Mouse (Mus musculus): Measurements from ENCODE around the gene Lrrc32.

Gene Lrrc32

DNA sequence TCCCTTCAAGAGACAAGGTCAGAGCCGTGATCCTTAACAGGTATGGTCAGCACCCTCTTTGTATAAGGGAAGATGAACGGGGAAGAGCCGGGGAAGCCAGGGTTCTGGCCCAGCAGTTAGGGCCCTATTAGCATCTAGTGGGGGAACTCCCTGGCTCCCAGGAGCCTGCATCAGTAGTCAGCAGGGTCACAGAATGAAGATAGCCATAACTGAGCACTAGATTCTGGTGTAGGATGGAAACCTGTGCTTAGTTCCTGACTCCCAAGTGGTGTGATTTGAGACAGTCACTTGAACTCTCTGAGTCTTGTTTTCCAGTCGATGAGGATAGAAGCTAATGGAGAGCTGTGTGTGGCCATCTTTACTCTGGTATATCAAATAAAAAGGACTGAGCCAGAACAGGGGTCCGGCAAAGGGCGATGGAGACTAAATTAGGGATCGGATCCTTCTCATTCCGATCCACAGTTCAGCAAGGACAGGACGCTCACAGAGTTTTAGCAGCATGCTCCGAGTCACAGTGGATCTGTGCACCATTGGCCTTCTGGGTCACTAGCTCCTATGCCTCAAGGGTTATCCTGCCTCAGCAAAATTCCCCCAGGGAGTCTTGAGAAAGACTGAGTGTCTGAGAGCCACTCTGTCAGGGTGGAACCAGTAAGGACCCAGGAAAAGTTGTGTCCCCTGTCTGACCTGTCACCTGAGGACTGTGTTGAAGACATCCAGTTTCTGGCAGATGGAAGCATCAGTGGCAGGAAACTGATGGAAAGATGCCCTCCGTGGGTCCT is 1.7 kb upstream of the Lrrc32 start:
- no peak for DNase-seq (ENCODE audit: extremely low read depth, insufficient read length, low spot score)

DNA sequence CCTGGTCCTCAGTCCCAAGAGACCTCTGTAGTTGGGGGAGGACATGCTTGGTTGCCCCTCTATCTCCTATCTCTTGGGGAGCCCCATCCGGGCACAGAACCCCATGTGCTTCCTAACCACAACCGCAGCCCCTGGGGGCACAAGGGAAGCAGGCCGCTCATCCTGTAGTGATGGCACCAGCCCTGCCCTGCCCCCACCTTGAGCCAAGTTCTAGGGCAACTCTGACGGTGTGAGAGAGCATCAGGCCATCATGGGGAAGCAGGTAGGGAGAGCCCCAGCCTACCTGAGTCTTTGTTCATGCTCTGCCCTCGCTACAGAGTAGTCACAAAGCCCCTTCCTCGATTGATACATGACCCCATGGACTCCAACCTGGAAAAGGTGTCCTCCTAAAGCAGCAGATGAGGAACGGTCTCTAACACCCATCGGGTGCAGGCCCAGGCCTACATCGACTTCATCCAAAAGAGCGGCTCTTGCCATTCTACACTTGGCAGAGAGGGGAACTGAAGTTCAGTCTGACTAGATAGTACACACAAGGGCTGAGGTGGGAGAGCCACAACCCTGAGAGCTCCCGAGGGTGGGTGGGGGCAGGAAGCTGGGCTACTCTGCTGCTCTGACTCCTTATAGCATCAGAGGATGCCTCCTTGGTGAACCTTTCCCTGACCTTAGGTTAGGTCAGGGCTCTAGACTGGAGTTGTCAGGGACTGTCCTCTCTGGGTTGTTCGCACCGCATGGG is 519 bp upstream of the Lrrc32 start:
- DNase-seq (ENCODE audit: extremely low read depth, insufficient read length, low spot score) = no peak

DNA sequence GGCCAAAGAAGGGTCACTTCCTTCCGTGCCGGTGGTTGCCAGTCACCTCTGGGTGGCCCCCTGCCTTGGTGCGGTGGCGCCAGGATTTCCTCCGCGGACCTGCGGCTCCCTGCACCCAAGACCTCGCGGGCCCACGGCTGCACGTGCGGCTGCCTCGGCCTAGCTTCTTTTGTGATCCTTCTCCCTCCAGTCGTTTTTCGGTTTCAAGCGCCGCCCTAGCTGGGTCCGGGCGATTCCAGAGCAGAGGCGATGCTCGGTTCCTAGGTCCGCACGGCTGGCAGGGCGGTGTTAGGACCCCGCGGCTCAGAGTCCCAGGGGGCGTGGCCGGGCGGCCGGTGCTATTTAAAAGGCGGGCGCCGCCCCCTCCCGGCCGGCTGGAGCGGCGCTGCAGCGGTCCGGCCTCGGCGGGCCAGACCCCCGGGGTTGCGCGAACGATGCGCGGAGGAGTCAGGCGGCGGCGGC is 571 bp downstream of the Lrrc32 start:
- no peak for DNase-seq (ENCODE audit: extremely low read depth, insufficient read length, low spot score)

DNA sequence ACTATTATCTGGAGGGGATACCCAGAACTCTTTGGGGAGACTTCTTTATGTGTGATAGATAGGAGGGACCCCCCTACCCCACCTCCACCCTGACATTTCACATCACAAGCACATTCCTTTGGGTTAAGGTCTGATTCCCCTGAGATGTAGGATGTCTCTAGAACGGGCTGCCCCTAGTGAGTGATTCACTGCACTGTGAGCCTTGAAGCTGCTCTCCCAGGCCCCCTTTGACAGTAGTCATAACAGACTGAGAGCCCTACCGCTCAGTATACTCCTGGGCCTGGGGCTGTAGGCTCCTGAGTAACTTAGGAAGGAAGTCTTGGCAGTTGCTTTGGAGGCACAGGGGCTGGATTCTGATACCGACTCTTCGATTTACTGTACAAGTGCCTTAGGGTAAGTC is 1.2 kb downstream of the Lrrc32 start:
- no peak for DNase-seq (ENCODE audit: extremely low read depth, insufficient read length, low spot score)

DNA sequence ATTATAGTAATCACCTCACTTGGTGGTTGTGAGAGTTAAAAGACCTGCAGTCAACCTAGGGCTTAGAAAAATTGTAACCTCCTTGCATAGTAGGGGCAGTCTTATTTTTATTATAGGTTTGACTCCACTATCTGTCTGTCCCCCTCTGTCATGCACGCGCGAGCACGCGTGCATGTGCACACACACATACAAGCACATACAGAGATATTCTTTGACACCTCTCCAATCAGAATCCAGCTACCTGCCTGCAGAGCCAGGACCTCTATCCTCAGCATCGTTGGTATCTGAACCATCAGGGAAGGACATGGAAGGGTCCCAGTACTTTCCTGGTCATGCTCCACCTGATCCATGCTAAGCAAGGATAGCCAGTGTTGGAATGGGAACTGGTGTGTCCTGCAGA is 1.8 kb downstream of the Lrrc32 start:
- no peak for DNase-seq (ENCODE audit: extremely low read depth, insufficient read length, low spot score)

DNA sequence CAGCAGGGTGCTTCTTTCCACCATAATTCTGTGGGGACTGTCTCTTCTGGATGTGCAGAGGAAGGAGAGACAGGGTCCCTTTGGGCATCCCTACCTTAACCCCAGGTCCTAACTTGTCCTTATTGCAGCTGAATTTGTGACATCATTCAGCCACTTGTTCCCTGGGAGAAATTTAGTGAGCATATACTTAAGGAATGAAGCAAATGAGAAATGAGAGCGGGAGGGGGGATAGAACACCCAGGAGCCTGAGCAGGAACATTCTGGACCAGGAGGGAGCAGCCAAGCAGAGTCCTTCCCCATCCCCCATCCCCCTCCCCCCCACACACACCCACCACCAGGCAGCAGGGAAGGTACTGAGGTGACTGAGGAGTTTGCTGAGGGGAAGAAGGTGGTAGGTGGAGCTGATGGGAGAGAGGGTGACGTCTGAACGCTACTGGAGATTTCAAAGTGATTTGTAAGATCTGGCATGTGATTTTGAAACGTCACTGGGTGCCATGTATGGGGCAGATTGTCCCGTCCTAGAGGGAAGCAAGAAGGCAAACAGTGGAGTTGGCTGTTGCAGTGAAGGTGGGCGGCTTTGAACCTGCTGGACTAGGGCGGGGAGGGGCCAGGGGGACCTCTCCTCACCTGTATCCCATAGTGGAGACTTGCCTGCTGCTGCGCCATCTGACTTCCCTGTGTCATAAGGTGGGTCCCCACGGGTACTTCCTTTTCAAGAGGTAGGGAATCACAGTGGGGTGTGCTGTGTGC is 2.5 kb downstream of the Lrrc32 start:
- DNase-seq (ENCODE audit: extremely low read depth, insufficient read length, low spot score) = no peak

DNA sequence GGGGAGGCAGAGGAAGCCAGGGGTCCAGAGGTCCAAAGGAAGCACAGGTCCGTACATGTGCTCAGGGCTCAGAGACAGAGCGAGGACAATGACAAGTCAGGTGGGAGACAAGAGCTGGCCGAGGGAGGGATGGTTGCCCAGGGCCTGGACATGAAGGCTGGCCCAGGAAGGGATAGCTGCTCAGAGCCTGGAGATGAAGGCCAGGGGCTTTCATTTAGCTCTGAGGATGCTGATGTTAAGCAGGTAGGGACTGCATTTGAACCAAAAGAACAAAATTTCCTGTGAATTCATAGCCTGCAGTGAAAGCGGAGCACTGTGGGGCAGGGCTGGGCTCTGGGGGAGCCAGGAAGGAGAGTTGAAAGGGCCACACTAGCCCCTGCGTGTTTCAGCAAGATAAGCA is 3.2 kb downstream of the Lrrc32 start:
- no peak for DNase-seq (ENCODE audit: extremely low read depth, insufficient read length, low spot score)

DNA sequence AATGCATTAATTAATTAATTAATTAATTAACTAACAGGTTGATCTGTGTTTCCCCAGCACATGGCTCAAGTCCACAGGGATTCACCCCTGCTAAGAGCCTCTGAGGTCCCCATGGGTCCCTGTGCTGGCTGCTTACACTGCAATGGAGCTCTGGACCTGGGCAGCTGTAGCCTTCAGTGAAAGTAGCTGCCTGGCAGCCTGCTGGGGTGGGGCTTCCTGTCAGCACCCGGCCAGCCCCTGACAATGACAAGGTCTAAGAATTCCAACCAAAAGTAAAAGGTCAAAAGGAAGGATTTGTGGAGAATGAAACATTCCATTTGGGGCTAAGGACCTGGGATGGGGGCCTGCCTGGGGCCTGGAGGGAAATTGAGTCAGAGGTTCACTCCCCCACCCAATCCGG is 4.2 kb downstream of the Lrrc32 start:
- no peak for DNase-seq (ENCODE audit: extremely low read depth, insufficient read length, low spot score)

DNA sequence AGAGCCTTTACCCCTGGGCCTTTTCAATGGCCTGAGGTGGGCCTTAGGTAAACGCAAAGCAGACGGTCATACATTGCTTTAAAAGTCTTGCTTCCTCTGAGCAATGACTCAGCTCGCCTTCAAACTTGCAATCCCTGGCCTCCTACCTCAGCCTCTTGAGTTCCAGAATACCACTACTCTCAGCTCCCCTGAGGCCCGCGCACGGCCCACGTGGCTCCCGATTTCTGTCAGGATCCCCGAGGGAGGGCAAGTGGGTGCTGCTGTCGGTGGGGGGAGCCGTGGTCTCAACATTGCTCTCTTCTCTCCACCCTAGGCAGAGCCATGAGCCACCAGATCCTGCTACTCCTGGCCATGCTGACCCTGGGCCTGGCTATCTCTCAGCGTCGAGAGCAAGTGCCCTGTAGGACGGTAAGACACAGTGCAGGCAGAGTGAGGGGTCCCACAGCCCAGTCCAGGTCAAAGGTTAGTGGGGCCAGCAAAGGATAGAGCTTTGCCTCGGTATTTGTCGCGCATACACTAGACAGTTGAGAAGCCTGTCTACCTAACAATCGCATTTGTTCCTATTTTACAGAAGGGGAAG is 4.9 kb downstream of the Lrrc32 start:
- DNase-seq (ENCODE audit: extremely low read depth, insufficient read length, low spot score) = no peak

DNA sequence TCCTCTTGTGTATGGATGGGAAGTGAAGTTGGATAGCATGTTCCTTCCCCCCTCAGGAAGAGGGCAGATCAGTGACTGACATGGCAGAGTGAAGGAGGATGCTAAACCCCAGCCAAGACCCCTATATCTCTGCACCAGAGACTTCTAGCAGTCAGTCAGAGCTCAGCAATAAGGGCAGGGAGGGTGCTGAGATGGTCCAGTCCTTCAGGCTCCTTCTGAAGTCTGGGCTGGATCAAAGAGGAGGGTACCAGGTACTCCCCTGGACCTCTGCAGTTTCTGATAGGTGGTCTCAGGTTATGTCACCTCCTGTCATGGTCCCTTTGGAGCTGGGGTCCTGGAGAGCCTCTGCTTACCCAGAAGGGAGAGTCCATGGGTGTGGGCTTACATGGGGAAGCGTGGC is 6.5 kb downstream of the Lrrc32 start:
- no peak for DNase-seq (ENCODE audit: extremely low read depth, insufficient read length, low spot score)

DNA sequence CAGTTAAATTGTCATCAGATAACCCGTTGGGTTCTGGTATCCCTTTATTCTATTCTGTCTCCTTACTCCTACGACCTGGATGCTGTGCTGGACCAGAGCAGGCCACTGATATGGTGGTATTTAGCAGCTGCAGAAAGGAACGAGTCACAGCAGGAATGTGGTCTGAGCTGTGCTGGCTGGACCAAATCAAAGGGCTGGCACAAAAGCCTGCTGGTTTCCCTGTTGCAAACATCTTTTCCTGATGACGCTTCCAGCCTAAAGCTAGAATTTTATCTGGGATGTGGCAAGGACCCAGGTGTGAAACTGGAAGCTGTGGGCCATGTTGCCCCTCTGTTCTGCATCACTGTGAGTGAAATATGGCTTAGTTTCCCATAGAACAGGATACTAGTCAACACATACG is 8.4 kb downstream of the Lrrc32 start:
- no peak for DNase-seq (ENCODE audit: extremely low read depth, insufficient read length, low spot score)

DNA sequence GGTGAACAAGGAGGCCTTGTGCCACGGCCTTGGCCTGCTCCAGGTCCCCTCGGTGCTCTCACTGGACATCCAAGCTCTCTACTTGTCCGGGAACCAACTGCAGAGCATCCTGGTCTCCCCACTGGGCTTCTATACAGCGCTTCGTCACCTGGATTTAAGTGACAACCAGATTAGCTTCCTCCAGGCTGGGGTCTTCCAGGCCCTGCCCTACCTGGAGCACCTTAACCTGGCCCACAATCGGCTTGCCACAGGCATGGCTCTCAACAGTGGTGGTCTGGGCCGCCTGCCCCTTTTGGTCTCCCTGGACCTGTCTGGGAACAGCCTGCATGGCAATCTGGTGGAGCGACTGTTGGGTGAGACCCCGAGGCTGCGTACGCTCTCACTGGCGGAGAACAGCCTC is 9.0 kb downstream of the Lrrc32 start:
- DNase-seq (ENCODE audit: extremely low read depth, insufficient read length, low spot score) = no peak

DNA sequence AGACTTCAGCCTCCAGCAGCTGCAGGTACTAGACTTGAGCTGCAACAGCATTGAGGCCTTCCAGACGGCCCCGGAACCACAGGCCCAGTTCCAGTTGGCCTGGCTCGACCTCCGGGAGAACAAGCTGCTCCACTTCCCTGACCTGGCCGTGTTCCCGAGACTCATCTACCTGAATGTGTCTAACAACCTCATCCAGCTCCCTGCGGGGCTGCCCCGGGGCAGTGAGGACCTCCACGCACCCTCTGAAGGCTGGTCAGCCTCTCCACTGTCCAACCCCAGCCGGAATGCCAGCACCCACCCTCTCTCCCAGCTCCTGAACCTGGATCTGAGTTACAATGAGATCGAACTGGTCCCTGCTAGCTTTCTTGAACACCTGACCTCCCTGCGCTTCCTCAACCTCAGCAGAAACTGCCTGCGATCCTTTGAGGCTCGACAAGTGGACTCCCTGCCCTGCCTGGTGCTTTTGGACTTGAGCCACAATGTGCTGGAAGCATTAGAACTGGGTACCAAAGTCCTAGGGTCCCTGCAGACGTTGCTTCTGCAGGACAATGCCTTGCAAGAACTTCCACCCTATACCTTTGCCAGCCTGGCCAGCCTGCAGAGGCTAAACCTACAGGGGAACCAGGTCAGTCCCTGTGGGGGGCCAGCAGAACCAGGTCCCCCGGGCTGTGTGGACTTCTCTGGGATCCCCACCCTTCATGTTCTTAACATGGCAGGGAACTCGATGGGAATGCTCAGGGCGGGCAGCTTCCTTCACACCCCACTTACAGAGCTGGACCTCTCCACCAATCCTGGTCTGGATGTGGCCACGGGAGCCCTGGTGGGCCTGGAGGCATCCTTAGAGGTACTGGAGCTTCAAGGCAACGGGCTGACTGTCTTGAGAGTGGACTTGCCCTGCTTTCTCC is 9.8 kb downstream of the Lrrc32 start:
- DNase-seq (ENCODE audit: extremely low read depth, insufficient read length, low spot score) = no peak

DNA sequence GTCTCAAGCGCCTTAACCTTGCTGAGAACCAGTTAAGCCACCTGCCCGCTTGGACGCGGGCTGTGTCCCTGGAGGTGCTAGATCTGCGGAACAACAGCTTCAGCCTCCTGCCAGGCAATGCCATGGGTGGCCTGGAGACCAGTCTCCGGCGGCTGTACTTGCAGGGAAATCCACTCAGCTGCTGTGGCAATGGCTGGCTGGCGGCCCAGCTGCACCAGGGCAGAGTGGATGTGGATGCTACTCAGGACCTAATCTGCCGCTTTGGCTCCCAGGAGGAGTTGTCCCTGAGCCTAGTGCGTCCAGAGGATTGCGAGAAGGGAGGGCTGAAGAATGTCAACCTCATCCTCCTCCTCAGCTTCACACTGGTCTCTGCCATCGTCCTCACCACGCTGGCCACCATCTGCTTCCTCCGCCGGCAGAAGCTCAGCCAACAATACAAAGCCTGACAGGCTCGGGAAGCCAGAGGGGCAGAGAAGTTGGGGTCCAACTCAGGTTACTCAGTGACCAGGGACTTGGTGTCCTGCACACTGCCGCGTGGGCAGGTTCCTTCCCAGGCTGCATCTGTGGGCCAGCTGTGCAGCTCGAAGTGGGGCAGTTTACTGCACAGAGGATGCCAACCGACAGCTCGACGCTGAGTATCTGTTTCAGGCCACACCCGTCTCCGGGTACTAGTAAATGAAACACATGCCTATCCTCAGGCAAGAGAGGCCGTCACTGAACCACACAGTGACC is 10.6 kb downstream of the Lrrc32 start:
- no peak for DNase-seq (ENCODE audit: extremely low read depth, insufficient read length, low spot score)

DNA sequence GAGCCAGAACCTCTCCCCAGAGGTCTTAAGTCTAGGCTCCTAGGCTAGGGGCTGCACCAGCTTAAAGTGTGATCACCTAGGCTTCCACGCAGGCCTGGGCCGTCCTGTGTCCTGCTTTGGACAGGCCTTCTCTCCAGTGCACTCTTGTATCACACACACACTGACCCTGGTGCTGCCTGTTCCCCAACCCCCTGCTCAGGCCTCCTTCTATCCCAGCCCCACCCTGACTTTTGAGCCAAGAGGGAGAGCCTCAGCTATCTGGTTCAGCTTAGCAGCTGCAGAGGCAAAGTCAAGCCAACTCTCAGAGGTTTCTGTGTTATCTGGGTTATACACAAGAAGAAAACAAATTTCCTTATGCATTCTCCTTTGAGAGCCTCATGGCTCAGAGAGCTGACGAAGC is 11.4 kb downstream of the Lrrc32 start:
- DNase-seq (ENCODE audit: extremely low read depth, insufficient read length, low spot score) = no peak

DNA sequence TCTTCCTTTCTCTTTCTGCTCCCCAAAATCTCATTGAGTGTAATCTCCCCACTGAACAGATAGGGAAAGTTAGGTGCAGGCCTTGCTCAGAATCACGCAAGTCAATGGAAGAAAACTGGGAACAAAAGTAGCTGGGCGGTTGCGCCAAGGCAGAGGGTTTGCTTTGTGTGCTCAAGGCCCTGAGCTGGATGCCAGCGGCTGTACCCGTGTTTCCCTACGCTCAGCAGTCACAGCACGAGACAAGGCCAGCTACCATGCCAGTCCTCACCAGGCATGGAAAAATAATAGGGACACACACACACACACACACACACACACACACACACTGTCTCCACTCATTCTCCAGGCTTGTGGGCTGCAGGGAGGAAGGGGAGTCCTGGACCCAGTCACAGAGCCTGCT is 12.0 kb downstream of the Lrrc32 start:
- DNase-seq (ENCODE audit: extremely low read depth, insufficient read length, low spot score) = no peak

DNA sequence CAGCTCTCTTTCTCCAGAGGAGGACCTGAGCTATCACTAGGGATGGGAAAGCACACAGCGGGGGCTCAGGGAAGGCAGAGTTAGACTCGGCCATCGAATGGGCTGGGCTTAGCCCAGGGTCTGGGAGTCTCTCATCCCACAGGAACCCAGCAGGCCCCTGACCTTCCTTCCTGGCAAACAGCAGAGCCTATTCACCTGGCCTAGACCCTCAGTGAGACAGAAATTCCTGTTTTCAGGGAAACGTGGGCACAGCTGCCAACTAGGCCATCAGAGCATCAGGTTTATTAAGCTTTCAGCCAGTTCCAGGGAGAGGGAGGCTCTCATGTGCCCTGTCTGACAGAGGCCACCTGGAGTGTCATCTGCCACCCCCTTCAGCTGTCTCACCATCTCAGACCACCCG is 13.8 kb downstream of the Lrrc32 start:
- no peak for DNase-seq (ENCODE audit: extremely low read depth, insufficient read length, low spot score)

DNA sequence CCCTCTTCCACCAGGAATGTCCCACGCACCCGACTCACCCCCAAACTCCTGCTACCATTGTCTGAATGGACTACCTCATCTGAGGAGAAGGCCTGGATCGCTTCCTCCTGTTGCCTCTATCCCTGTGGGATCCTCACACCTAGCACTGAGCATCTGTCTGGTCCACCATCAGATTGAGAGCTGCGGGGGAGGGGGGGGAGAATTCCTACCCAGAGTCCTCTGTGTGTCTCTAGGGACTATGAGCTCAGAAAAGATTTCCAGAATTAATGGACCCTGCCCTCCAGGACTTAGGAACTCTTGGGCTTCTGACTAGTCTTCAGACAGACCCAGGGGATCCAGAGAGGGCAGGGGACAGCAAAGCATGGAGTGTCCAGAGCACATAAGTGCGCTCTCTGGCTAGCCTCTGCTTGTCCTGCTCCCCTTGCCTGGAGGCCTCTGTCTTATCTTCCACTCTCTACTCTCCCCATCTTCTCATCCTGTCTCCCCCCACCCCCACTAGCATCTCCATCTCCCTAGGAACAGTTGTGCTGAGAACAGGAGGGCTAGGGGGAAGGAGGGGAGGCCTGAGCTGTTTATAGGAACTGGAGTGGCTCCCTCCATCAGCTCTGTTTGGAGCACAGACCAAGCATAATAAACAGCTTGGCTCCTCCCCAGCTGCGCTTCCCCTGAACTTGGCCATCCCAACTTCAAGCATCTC is 15.0 kb downstream of the Lrrc32 start:
- no peak for DNase-seq (ENCODE audit: extremely low read depth, insufficient read length, low spot score)

DNA sequence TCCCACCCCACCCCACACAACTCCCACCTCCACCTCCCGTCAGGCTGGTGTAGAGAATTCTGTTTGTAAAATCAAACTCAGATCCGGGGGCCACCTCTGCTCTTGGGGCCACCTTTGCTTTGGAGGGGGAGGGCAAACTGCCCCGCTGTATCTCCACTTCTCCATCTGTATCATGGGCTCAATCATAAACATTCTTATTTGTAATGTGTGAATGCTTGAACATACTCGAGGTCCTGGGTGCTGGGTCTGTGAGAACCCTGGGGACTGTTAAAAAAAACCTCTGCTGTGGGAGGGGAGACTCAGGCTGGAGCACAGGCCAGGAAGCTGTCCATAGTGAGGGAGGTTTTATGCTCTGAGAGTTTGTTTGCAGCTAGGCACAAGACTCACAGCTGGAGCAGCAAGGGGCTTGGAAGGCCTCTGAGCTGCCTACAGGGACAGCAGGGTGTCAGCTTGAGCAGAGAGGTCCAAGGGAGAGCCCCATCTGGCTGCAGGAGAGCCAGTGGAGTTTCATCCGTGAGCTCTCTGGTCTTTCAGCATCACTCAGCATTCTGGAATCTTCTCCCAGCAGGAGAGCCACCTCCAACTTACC is 15.7 kb downstream of the Lrrc32 start:
- DNase-seq (ENCODE audit: extremely low read depth, insufficient read length, low spot score) = no peak

All from 3134 (cell line).